Mouse (Mus musculus): Measurements from ENCODE around the gene Tbxa2r.

GRCm38 (mm10) chr10:81286586-81286985 is 41.9 kb upstream of the Tbxa2r start:
- no peak for TF ChIP-seq CTCF (IDR thresholded peaks at IDR 0.05; ENCODE audit: low read depth, low read length)
- TF ChIP-seq POLR2A (IDR thresholded peaks at IDR 0.05; ENCODE audit: extremely low read depth, insufficient read depth, low read length): no peak
